Mouse (Mus musculus) heart, embryonic 16.5 days (tissue): ENCODE measurements around the gene Focad. TPM values are rescaled to one million over a fixed set of nuclear protein-coding genes. Genes with fewer than 3 reads are reported as not detected.

Experiments
- ATAC-seq: fragments of 200-750 bp; cut with Nextera tagmentation; replicated peaks from 2 replicates; pipeline ENCODE4 v1.8.0; 2017; ENCODE audit warnings: moderate number of reproducible peaks; ENCODE audit not compliant: insufficient read depth, low FRiP score; ENCODE audit errors: extremely low read depth
- H3K27ac ChIP-seq: fragments of 300-500 bp; sonication (generic); 2 replicates; pipeline ENCODE4 v1.5.1; 2014; ENCODE audit warnings: mild to moderate bottlenecking, low read length, control low read depth, moderate library complexity
- H3K27me3 ChIP-seq: fragments of 300-500 bp; sonication (generic); 2 replicates; pipeline ENCODE4 v1.6.1; 2014; ENCODE audit warnings: low read length, mixed read lengths; ENCODE audit not compliant: control insufficient read depth, insufficient read depth
- H3K36me3 ChIP-seq: fragments of 300-500 bp; sonication (generic); 2 replicates; pipeline ENCODE4 v1.6.1; 2014; ENCODE audit not compliant: control insufficient read depth, insufficient read depth
- H3K4me1 ChIP-seq: fragments of 300-500 bp; sonication (generic); 2 replicates; pipeline ENCODE4 v1.6.1; 2014; ENCODE audit warnings: low read length, mixed read lengths; ENCODE audit not compliant: control insufficient read depth, insufficient read depth
- H3K4me2 ChIP-seq: fragments of 300-500 bp; sonication (generic); 2 replicates; pipeline ENCODE4 v1.6.1; 2014; ENCODE audit warnings: low read depth, mild to moderate bottlenecking, control low read depth, low read length
- H3K4me3 ChIP-seq: fragments of 300-500 bp; sonication (generic); 2 replicates; pipeline ENCODE4 v1.5.1; 2014; ENCODE audit warnings: mild to moderate bottlenecking, control low read depth, low read length
- H3K9ac ChIP-seq: fragments of 300-500 bp; sonication (generic); 2 replicates; pipeline ENCODE4 v1.6.1; 2014; ENCODE audit warnings: low read length, control low read depth
- H3K9me3 ChIP-seq: fragments of 300-500 bp; sonication (generic); replicated peaks from 2 replicates; pipeline ENCODE4 v1.6.1; 2016; ENCODE audit warnings: low read length; ENCODE audit not compliant: control insufficient read depth
- WGBS: fragments of 180-500 bp; shearing (Covaris S2); extraction: QIAGEN DNeasy Blood & Tissue Kit; methylation state at CpG from one replicate; pipeline ENCODE4 v1.1.7; 2014; 5-methylcytosine and 5-hydroxymethylcytosine counted together
- polyA plus RNA-seq: library from polyadenylated mRNA; unstranded; fragments of >200 nt; fragmentation: Nextera tagmentation; extraction: Ambion mirVana; gene quantifications from 2 replicates; pipeline ENCODE4 v1.2.1, GENCODE M21; 2015

Focad gene
- polyA plus RNA-seq, 1 experiment from 2014 or later, result 8.2 TPM

- H3K4me2 ChIP-seq, result no peak overlapping the region
- ATAC-seq, result no peak
- peaks cover 7% of the 10 kb centered on the region; the same call in 1 of the 2 replicates for H3K4me1 ChIP-seq
- H3K27ac ChIP-seq, result no peak overlapping the region
- H3K27me3 ChIP-seq, result no peaks in the 10 kb centered on the region
- 87% methylated on average over 13 of the region's 13 CpGs for WGBS
- no peaks in the 10 kb centered on the region for H3K36me3 ChIP-seq
- no peak overlapping the region for H3K9ac ChIP-seq
- H3K4me3 ChIP-seq, result no peak overlapping the region
- H3K9me3 ChIP-seq, result no peaks in the 10 kb centered on the region
Measured at GRCm38 (mm10) chr4:88163511-88164247, 69.2 kb downstream of the Focad start.

GRCm38 (mm10) chr4:88167008-88167862, 72.8 kb downstream of the Focad start:
- no peak overlapping the region for H3K9ac ChIP-seq
- 64% methylated on average over 7 of the region's 7 CpGs for WGBS
- H3K4me1 ChIP-seq, result peaks cover 17% of the 10 kb centered on the region
- H3K4me3 ChIP-seq, result no peak overlapping the region
- no peak overlapping the region for H3K4me2 ChIP-seq
- H3K36me3 ChIP-seq, result no peaks in the 10 kb centered on the region
- H3K9me3 ChIP-seq, result no peaks in the 10 kb centered on the region
- H3K27ac ChIP-seq, result no peak overlapping the region
- H3K27me3 ChIP-seq, result no peaks in the 10 kb centered on the region
- no peak for ATAC-seq

GRCm38 (mm10) chr4:88175058-88175974, 80.9 kb downstream of the Focad start:
- no peak overlapping the region for H3K4me3 ChIP-seq
- H3K36me3 ChIP-seq, result peaks cover 2% of the 10 kb centered on the region; the same call in 1 of the 2 replicates
- ATAC-seq, result no peak
- no peak overlapping the region for H3K27ac ChIP-seq
- peaks cover 3% of the 10 kb centered on the region; the same call in 1 of the 2 replicates for H3K4me1 ChIP-seq
- no peaks in the 10 kb centered on the region for H3K9me3 ChIP-seq
- no peak overlapping the region for H3K4me2 ChIP-seq
- no peaks in the 10 kb centered on the region for H3K27me3 ChIP-seq
- WGBS, result 80% methylated on average over 6 of the region's 6 CpGs
- no peak overlapping the region for H3K9ac ChIP-seq

GRCm38 (mm10) chr4:88179296-88179695, 84.9 kb downstream of the Focad start:
- H3K4me3 ChIP-seq, result no peak overlapping the region
- H3K36me3 ChIP-seq, result peaks cover 4% of the 10 kb centered on the region
- no peak overlapping the region for H3K9ac ChIP-seq
- H3K4me2 ChIP-seq, result no peak overlapping the region
- WGBS, result 85% methylated on average over 2 of the region's 2 CpGs
- no peak overlapping the region for H3K27ac ChIP-seq
- H3K4me1 ChIP-seq, result no peaks in the 10 kb centered on the region
- ATAC-seq, result no peak
- no peaks in the 10 kb centered on the region for H3K9me3 ChIP-seq
- H3K27me3 ChIP-seq, result no peaks in the 10 kb centered on the region

- 76% methylated on average over 6 of the region's 6 CpGs for WGBS
- H3K4me3 ChIP-seq, result no peak overlapping the region
- ATAC-seq, result no peak
Measured at GRCm38 (mm10) chr4:88184293-88184692, 89.9 kb downstream of the Focad start.

GRCm38 (mm10) chr4:88185872-88186426, 91.5 kb downstream of the Focad start:
- Histone ChIP-seq H3K4me2 (no peak overlapping the region), H3K9me3 (no peaks in the 10 kb centered on the region), H3K4me3 (no peak overlapping the region), H3K4me1 (peaks cover 5% of the 10 kb centered on the region; the same call in 1 of the 2 replicates), H3K9ac (no peak overlapping the region), H3K27me3 (no peaks in the 10 kb centered on the region), H3K36me3 (peaks cover 2% of the 10 kb centered on the region; the same call in 1 of the 2 replicates), H3K27ac (no peak overlapping the region)
- ATAC-seq, result no peak
- 70% methylated on average over 6 of the region's 6 CpGs for WGBS

More at GRCm38 (mm10) chr4:88184293-88184692, 89.9 kb downstream of the Focad start:
- H3K36me3 ChIP-seq, result peaks cover 2% of the 10 kb centered on the region; the same call in 1 of the 2 replicates
- H3K4me1 ChIP-seq, result peaks cover 5% of the 10 kb centered on the region; the same call in 1 of the 2 replicates
- H3K27me3 ChIP-seq, result no peaks in the 10 kb centered on the region
- no peak overlapping the region for H3K9ac ChIP-seq
- H3K27ac ChIP-seq, result no peak overlapping the region
- no peaks in the 10 kb centered on the region for H3K9me3 ChIP-seq
- H3K4me2 ChIP-seq, result no peak overlapping the region

- H3K4me1 ChIP-seq, result peaks cover 5% of the 10 kb centered on the region; the same call in 1 of the 2 replicates
- H3K36me3 ChIP-seq, result peaks cover under 1% of the 10 kb centered on the region; the same call in 1 of the 2 replicates
- no peaks in the 10 kb centered on the region for H3K9me3 ChIP-seq
- H3K27ac ChIP-seq, result no peak overlapping the region
- no peak overlapping the region for H3K4me3 ChIP-seq
- H3K27me3 ChIP-seq, result no peaks in the 10 kb centered on the region
- H3K4me2 ChIP-seq, result no peak overlapping the region
- H3K9ac ChIP-seq, result no peak overlapping the region
- WGBS, result 61% methylated on average over 3 of the region's 3 CpGs
- no peak for ATAC-seq
Measured at GRCm38 (mm10) chr4:88187649-88188048, 93.2 kb downstream of the Focad start.

GRCm38 (mm10) chr4:88189495-88189894, 95.1 kb downstream of the Focad start:
- no peaks in the 10 kb centered on the region for H3K36me3 ChIP-seq
- no peak for ATAC-seq

More at GRCm38 (mm10) chr4:88189495-88189894, 95.1 kb downstream of the Focad start:
- Histone ChIP-seq H3K4me2 (no peak overlapping the region), H3K9me3 (no peaks in the 10 kb centered on the region), H3K27me3 (no peaks in the 10 kb centered on the region), H3K9ac (no peak overlapping the region), H3K4me3 (no peak overlapping the region), H3K27ac (no peak overlapping the region), H3K4me1 (peaks cover 5% of the 10 kb centered on the region; the same call in 1 of the 2 replicates)
- 71% methylated on average over 1 of the region's 1 CpGs for WGBS
